Mouse (Mus musculus): Measurements from ENCODE around the gene Top2a. TPM values are rescaled to one million over a fixed set of nuclear protein-coding genes. Genes with fewer than 3 reads are reported as not detected.
"Not testable (repeated sequence)": the region's sequence is repeated elsewhere in the genome, so short reads cannot be mapped to it uniquely, and the experiment has no call there.

Gene Top2a
- total RNA-seq, 4 experiments from 2014 or later, result 3.1 to 8.3 (median 6.1) TPM

DNA sequence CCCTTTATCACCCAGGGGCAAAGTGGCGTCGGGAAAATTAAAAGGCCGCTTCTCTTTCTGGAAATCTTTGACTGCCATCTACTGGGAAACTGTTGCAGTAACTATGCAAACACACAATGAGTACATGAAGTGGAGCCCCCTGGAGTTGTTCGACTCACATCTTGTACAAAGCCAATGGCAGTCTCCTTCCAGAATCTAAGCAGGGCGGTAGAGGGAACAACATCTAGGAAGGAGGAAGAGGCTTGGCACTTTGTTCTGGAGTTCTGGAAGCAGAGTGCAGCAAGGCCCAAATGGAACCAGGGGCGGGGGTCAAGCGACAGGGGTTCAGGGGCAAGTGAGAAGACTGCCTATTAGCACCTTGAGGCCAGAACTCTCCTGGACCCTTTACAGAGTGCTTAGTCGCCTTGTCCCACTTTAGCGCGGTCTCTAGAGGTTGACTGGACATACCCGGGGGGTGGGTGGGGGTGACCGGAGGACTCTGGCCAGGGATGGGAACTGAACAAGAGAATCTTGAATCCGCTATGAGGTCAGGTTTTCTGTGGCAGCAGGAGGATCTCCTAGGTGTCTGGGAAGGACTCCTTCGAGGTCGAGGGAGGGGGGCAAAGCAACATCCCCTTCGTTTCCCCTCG lies 16.5 kb upstream of the Top2a start:
- DNase-seq, result no peak

- peak; percentile 64 for DNase-seq
Measured at GRCm38 (mm10) chr11:99039782-99040181, 15.8 kb upstream of the Top2a start.

DNA sequence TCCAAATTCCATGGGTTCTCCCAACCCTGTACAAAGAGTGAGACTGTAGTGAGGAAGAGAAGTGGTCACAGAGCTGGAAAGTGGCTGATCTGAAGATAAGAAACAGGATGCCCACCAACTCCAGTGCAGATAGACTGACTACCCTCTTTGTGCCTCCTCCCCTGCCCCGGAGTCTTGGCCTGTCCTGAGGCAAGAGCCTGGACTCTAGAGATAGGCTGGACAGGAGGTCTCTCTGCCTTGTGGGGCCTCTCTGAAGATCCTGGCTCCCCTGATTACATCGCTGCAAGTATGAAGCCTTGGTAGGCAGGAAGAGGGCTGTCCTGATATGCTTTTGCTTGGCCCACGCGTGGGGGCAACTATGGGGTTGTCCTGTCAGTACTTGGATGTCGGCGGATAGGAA lies 12.3 kb upstream of the Top2a start:
- DNase-seq, result no peak

GRCm38 (mm10) chr11:99035350-99035749 lies 11.4 kb upstream of the Top2a start:
- DNase-seq, result no peak

DNA sequence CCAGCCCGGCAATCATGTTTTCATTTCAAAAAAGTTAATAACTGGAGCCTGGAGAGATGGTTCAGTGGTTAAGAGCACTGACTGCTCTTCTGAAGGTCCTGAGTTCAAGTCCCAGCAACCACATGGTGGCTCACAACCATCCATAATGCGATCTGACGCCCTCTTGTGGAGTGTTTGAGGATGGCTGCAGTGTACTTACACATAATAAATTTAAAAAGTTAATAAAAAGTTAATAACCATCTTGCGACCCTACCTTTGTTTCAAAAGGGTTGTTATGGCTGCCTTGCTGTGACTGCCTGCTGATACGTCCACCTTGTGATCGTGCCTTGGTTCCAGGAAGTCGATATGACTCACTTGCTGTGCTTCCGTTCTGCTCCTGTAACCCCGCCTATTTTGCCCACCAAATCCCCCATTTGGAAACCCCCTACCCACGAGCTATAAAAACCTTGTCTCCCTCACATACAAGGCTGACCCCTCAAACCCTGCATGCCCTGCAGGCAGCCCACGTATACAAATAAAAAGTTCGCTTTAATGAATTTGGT lies 3.0 kb upstream of the Top2a start:
- DNase-seq, result no peak

GRCm38 (mm10) chr11:99025878-99026277 lies 1.9 kb upstream of the Top2a start:
- DNase-seq, result no peak

DNA sequence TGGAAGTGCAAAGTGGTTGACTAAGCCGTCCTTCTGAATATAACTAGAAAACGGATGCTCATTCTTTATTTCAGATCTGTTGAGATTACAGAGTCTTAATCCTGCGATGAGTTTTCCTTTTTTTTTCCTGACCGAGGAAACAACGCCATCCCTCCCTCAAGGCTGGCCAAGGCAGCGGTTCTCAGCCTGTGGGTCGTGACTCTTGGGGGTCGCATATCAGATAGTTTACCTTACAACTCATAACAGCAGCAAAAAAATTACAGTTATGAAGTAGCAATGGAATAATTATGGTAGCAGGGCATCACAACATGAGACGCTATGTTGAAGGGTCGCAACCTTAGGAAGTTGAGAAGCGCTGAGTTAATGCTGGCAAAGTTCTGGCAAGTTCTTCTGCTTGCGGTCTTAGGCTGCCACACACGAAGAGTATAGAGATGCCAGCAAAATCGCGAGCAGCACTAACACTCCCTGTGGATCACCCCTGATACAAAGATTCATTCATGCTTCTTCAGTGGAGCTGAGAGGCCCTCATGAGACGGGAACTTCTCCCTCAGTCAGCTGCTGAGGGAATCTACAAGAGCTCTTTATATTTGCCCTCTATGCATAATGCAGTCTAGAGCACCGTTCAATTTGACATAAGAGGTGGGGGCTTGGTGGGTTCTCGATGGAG lies 612 bp upstream of the Top2a start:
- DNase-seq, result no peak

GRCm38 (mm10) chr11:99023094-99023493 lies 895 bp downstream of the Top2a start:
- DNase-seq, result no peak

- DNase-seq, result no peak
Measured at GRCm38 (mm10) chr11:99022384-99022933, 1.5 kb downstream of the Top2a start.

DNA sequence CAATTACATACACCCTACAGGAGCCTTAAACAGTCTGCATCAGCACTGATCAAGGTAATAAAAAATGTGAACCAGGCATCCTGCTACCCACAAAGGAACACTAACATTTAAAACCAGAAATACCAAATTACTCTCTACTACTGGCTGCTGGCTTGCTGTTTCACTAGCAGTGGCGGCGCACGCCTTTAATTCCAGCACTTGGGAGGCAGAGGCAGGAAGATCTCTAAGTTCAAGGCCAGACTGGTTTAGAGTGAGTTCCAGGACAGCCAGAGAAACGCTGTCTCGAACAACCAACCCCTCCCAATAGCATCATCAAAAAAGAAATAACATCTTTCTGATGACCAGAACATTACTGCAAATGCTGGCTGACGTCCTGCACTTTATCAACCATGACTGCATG lies 4.1 kb downstream of the Top2a start:
- DNase-seq, result no peak

DNA sequence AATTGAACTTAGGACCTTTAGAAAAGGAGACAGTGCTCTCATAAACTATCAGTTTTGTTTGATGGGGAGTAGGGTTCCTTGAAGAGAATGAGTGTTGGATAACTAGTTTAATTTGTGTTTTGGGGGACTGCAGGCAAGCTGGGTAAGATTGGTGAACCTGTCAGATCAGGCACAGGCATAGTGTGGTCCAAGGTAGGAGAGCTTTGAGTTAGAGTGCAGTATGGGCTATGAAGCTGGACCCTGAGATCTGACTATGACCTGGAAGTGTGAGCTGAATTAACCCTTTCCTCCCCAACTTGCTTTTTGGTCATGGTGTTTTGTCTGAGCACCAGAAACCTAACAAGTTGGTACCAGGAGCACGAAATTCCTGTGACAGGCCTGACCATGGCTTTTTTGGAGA lies 10.1 kb downstream of the Top2a start:
- no peak for DNase-seq

- DNase-seq, result no peak
Measured at GRCm38 (mm10) chr11:99010706-99011105, 13.3 kb downstream of the Top2a start.

DNA sequence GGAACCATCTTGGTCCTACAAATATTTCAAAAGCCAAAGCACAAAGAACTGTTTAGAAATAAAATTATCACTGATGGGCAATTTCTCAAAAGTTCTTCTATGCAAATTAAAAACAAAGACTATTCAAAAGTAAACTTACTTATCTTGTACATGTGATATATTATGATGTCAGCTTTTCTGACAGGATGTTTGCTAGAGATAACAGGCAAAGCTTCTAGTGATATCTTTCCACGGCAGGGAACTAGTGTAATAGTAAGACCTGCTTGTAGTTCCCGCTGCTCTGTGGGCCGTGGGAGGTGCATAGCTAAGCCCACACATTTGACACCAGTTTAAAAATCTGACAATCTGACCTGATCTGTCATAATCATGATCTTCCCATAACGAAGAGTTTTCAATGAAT lies 13.9 kb downstream of the Top2a start:
- DNase-seq, result no peak

DNA sequence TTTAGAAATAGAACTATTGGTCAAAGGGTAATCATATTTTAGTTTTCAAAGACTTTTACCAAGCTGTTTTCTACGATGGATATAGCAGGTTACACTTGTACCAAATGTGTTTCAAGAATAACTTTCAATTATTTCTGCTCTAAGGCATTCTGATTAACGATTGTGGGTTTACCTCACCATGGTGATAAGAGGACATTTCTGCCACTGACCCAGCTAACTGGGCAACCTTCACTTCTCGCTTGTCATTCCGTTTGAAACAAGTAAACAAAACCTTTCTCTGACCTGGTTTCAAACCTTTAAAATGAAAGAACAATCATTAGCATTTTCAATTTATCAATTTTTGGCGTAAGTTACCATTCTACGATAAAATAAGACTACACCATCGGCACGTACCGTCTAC lies 17.2 kb downstream of the Top2a start:
- no peak for DNase-seq

GRCm38 (mm10) chr11:98999243-98999642 lies 24.7 kb downstream of the Top2a start:
- DNase-seq, result no peak

DNA sequence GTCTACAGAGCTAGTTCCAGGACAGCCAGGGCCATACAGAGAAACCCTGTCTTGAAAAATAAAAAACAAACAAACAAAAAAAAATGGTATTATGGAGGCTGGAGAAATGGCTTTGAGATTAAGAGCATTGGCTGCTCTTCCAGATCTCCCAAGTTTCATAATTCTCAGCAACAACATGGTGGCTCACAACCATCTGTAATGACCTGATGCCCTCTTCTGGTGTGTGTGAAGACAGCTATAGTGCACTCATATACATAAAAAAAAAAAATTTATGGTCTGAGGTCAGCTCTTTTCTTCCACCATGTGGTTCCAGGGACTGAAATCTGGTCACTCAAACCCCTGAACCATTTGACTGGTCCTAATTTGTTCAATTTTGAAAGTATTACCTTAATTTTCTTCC lies 25.2 kb downstream of the Top2a start:
- no peak for DNase-seq

GRCm38 (mm10) chr11:98997659-98998058 lies 26.3 kb downstream of the Top2a start:
- no peak for DNase-seq

GRCm38 (mm10) chr11:98995987-98996386 lies 28.0 kb downstream of the Top2a start:
- DNase-seq, result no peak

GRCm38 (mm10) chr11:98990866-98991265 lies 33.1 kb downstream of the Top2a start:
- no peak for DNase-seq

DNA sequence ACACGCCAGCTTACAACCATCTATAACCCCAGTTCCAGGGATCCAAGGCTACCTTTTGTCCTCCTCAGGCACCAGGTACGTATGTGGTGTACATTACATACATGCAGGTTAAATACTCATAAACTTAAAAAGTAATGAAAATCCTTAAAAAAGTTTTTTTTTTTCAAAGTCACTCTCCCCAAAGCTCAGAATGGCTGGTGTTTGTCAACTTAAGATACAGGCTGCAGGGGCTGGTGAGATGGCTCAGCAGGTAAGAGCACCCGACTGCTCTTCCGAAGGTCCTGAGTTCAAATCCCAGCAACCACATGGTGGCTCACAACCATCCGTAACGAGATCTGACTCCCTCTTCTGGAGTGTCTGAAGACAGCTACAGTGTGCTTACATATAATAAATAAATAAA lies 35.7 kb downstream of the Top2a start:
- DNase-seq, result not testable (repeated sequence)

DNA sequence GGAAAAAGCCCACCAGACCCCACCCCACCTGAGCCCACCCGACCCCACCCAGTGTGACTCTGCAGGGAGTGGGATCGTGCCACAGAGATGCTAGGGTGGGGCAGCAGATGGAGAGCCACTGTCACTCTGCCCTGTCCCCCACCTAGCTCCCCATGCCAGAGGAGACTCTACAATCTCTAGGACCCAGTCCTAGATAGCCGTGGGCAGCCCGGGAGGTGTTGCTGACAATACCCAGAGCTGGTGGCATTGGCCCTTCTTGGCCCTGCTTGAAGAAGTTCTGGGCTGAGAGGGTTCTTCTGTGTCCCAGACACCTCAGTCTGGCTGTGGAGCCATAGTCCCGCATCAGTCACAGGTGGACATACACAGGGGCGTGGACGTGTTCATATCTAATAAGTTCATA lies 38.4 kb downstream of the Top2a start:
- DNase-seq, result no peak

DNA sequence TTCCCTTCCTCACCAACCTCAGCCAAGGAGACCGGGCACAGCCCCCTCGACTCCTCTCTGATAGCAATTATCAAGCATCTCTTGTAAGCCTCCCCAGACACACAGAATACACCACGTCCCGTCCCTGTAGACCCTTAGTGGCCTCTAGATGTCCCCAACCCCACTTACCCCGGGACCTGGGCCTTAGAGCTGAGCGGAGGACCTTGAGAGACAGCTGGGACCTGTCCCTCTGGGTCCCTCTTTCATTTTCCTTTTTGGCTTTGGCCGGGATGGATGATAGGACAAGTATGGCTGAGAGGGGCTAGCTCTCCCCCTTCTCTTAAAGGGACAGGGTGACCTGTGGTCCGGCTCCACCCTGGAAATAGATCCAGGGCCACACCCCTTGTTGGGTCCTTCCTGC lies 40.4 kb downstream of the Top2a start:
- DNase-seq, result no peak

DNA sequence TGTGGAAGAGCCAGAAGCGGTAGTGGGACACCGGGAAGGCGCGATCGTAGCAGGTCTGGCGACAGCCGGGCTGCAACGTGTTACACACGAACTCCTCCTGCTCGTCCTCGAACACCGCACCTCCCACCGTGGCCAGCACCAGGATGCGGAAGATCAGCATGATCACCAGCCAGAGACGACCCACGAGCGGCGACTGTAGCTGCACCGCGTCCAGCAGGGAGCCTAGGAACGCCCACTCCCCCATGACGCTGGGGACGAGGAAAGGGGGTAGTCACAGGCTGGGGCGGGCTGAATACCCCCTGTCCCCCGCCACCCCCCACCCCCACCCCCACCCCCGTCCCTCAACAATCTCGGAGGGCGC lies 41.2 kb downstream of the Top2a start, which contains the start of gene Gjd3:
TSS of gene Gjd3 (minus strand) at position 244 of the 361 bp plus-strand sequence.
- DNase-seq, result no peak

All from adrenal gland, adult 8-10 months (tissue).